Mouse (Mus musculus): ENCODE data around the gene Hspbap1. TPM values are rescaled to one million over a fixed set of nuclear protein-coding genes. Genes with fewer than 3 reads are reported as not detected.
A peak's percentile ranks its signal among the peaks of the same experiment; 100 is the strongest.

Gene Hspbap1
- total and polyA plus RNA-seq, 2 experiments from 2014 or later, result 6.8 to 8.2 TPM

DNA sequence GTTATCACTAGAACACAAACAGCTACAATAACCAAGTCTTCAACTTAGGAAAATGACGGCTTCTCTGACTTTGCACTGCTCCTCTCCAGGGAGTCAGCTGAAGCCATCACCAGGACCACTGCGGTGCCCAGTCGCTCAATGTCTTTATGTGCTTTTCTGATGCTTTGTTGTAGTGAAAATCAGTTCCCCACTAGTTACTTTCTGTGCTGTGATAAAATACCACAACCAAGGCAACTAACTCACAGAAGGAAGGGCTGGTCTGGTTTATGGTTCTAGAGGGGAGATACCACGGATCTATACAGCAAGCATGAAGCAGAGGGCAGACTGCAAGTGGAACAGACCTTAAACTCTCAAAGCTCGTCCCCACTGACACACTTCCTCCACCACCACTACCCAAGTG is 10.8 kb upstream of the Hspbap1 start:
- 90% methylated on average over 5 of the region's 5 CpGs for WGBS
- Histone ChIP-seq H3K27ac (ENCODE audit: low read depth, low read length) (no peak overlapping the region), H3K4me3 (ENCODE audit: low read depth, low read length) (no peak overlapping the region), H3K4me1 (ENCODE audit: insufficient read depth) (no peaks in the 10 kb centered on the region), H3K36me3 (ENCODE audit: insufficient read depth) (no peaks in the 10 kb centered on the region), H3K4me2 (ENCODE audit: low read depth) (no peak overlapping the region), H3K9me3 (ENCODE audit: low read length) (no peaks in the 10 kb centered on the region), H3K27me3 (ENCODE audit: insufficient read depth, low read length) (no peaks in the 10 kb centered on the region), H3K9ac (no peak overlapping the region)
- TF ChIP-seq CTCF (IDR thresholded peaks at IDR 0.05; ENCODE audit: low read depth), result no peak
- no peak for DNase-seq
- no peak for ATAC-seq

- WGBS, result 80% methylated on average over 11 of the region's 11 CpGs
- Histone ChIP-seq H3K4me1 (ENCODE audit: insufficient read depth) (peaks cover 10% of the 10 kb centered on the region; the same call in 1 of the 2 replicates), H3K9ac (no peak overlapping the region), H3K4me2 (ENCODE audit: low read depth) (no peak overlapping the region), H3K27me3 (ENCODE audit: insufficient read depth, low read length) (no peaks in the 10 kb centered on the region), H3K9me3 (ENCODE audit: low read length) (no peaks in the 10 kb centered on the region), H3K27ac (ENCODE audit: low read depth, low read length) (no peak overlapping the region), H3K36me3 (ENCODE audit: insufficient read depth) (no peaks in the 10 kb centered on the region), H3K4me3 (ENCODE audit: low read depth, low read length) (no peak overlapping the region)
- no peak for TF ChIP-seq CTCF (IDR thresholded peaks at IDR 0.05; ENCODE audit: low read depth)
- no peak for DNase-seq
- ATAC-seq, result no peak
These were observed 6.4 kb upstream of the Hspbap1 start for GRCm38 (mm10) chr16:35763590-35764296.

- Histone ChIP-seq H3K27me3 (ENCODE audit: insufficient read depth, low read length) (no peaks in the 10 kb centered on the region), H3K9ac (no peak overlapping the region), H3K36me3 (ENCODE audit: insufficient read depth) (no peaks in the 10 kb centered on the region), H3K4me2 (ENCODE audit: low read depth) (no peak overlapping the region), H3K9me3 (ENCODE audit: low read length) (no peaks in the 10 kb centered on the region), H3K4me3 (ENCODE audit: low read depth, low read length) (no peak overlapping the region), H3K4me1 (ENCODE audit: insufficient read depth) (peaks cover 10% of the 10 kb centered on the region; the same call in 1 of the 2 replicates), H3K27ac (ENCODE audit: low read depth, low read length) (no peak overlapping the region)
- TF ChIP-seq CTCF (IDR thresholded peaks at IDR 0.05; ENCODE audit: low read depth), result no peak
- DNase-seq (no peak), ATAC-seq (no peak)
- 82% methylated on average over 1 of the region's 1 CpGs for WGBS
These were observed 5.2 kb upstream of the Hspbap1 start for GRCm38 (mm10) chr16:35764941-35765340.

DNA sequence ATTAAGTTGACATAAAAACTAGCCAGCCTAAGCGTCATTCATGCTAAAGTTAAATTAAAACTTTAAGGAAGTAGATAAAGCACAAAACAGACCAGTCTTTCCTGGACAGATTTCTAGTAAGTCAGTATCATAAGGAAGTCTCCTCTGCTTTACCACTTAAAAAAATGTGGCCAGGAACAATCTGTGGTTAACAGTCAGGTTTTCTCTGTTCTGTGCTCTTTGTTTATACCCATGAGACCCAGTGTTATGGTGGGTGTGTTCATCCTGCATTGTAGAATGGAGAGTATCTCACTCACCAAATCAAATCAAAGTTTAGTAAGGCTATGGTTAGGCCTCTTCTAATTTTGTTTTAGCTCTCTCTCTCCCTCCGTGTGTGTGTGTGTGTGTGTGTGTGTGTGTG is 4.7 kb upstream of the Hspbap1 start:
- Histone ChIP-seq H3K4me3 (ENCODE audit: low read depth, low read length) (no peak overlapping the region), H3K27ac (ENCODE audit: low read depth, low read length) (no peak overlapping the region), H3K9ac (no peak overlapping the region), H3K27me3 (ENCODE audit: insufficient read depth, low read length) (no peaks in the 10 kb centered on the region), H3K9me3 (ENCODE audit: low read length) (no peaks in the 10 kb centered on the region), H3K36me3 (ENCODE audit: insufficient read depth) (no peaks in the 10 kb centered on the region), H3K4me1 (ENCODE audit: insufficient read depth) (peaks cover 10% of the 10 kb centered on the region; the same call in 1 of the 2 replicates), H3K4me2 (ENCODE audit: low read depth) (no peak overlapping the region)
- no peak for ATAC-seq
- no peak for DNase-seq
- WGBS, result 83% methylated on average over 2 of the region's 2 CpGs
- no peak for TF ChIP-seq CTCF (IDR thresholded peaks at IDR 0.05; ENCODE audit: low read depth)

DNA sequence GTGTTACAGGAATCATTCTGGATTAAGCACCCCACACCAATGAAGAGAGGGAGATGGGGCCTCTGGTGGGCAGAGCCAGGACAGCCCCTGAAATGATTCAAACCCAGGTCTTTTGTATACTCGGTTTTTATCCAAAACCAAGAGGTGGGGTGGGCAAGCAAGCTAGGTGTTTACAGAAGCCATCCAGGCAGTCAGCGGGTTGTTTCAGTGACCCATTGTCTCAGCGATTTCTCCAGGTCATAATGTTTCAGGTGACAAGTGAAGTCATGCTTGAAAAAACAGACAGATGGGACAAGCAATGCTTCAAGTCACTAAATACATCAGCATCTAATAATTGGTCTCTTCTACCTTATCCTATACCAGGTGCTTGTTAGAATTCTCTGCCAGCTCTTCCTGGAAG is 3.8 kb upstream of the Hspbap1 start:
- Histone ChIP-seq H3K4me1 (ENCODE audit: insufficient read depth) (peaks cover 16% of the 10 kb centered on the region), H3K9ac (no peak overlapping the region), H3K4me2 (ENCODE audit: low read depth) (no peak overlapping the region), H3K9me3 (ENCODE audit: low read length) (no peaks in the 10 kb centered on the region), H3K4me3 (ENCODE audit: low read depth, low read length) (no peak overlapping the region), H3K27me3 (ENCODE audit: insufficient read depth, low read length) (no peaks in the 10 kb centered on the region), H3K36me3 (ENCODE audit: insufficient read depth) (no peaks in the 10 kb centered on the region), H3K27ac (ENCODE audit: low read depth, low read length) (no peak overlapping the region)
- 75% methylated on average over 3 of the region's 3 CpGs for WGBS
- no peak for ATAC-seq
- TF ChIP-seq CTCF (IDR thresholded peaks at IDR 0.05; ENCODE audit: low read depth), result no peak
- DNase-seq, result no peak

GRCm38 (mm10) chr16:35768469-35768784 is 1.7 kb upstream of the Hspbap1 start:
- 23% methylated on average over 6 of the region's 6 CpGs for WGBS
- Histone ChIP-seq H3K4me1 (ENCODE audit: insufficient read depth) (peaks cover 19% of the 10 kb centered on the region), H3K9ac (peak overlapping the region; percentile 90), H3K4me3 (ENCODE audit: low read depth, low read length) (peak overlapping the region; percentile 60), H3K27ac (ENCODE audit: low read depth, low read length) (peak overlapping the region; percentile 59), H3K36me3 (ENCODE audit: insufficient read depth) (no peaks in the 10 kb centered on the region), H3K27me3 (ENCODE audit: insufficient read depth, low read length) (no peaks in the 10 kb centered on the region), H3K9me3 (ENCODE audit: low read length) (no peaks in the 10 kb centered on the region), H3K4me2 (ENCODE audit: low read depth) (peak overlapping the region; percentile 62)
- no peak for TF ChIP-seq CTCF (IDR thresholded peaks at IDR 0.05; ENCODE audit: low read depth)
- no peak for DNase-seq
- no peak for ATAC-seq

DNA sequence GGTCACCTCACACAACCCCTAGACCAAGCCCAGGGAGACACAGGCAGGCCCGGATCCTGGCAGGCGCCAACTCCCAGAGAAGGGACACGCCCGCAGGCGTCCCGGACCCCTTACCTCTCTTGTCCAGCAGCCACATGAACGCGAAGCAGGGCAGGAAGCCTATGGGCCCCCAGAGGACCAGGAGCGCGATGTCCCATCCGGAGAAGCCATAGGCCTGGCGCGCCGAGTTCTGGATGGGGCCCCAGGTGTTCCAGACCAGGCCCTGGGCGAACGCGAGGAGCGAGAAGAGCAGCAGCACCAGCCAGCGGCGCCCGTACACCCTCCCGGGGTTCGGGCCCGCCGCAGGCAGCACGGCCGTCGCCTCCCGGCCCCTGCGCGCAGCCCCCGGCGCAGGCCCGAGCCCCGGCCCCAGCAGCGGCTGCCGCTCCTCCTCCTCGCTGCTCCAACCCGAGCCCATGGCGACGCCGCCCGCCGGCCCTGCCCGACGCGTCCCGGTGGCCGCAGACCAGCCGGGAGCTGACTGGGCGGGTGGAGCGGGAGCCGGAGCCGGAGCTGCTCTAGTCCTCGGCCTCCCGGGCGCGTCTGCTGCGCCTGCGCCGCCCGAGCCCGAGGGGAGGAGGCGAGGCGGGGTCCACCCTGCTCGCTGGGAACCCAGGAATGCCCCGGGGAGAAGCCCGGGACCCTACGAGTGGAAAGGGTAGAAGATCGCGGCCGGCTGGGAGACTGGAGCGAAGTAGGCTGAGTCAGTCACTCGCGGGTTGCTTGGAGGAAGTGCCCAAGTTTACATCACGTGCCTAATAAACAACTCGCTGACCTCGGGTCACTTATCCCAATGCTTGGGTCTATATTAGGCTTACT is 1.2 kb upstream of the Hspbap1 start, which contains the start of gene Dirc2:
Gene Dirc2 (minus strand): TSS at position 572 of the 858 bp plus-strand sequence.
- peak within 1 kb of the TSS; percentile 62 for H3K4me2 ChIP-seq (ENCODE audit: low read depth)
- H3K4me3 ChIP-seq (ENCODE audit: low read depth, low read length), result peak within 1 kb of the TSS; percentile 60
- H3K27me3 ChIP-seq (ENCODE audit: insufficient read depth, low read length), result no peaks in the 10 kb centered on the region
- no peak for TF ChIP-seq CTCF (IDR thresholded peaks at IDR 0.05; ENCODE audit: low read depth)
- DNase-seq, result peak; percentile 80
- peak within 1 kb of the TSS; percentile 90 for H3K9ac ChIP-seq
- H3K4me1 ChIP-seq (ENCODE audit: insufficient read depth), result peaks cover 19% of the 10 kb centered on the region
- WGBS, result 2% methylated on average over 78 of the region's 78 CpGs
- H3K36me3 ChIP-seq (ENCODE audit: insufficient read depth), result no peaks in the 10 kb centered on the region
- no peaks in the 10 kb centered on the region for H3K9me3 ChIP-seq (ENCODE audit: low read length)
- peak within 1 kb of the TSS; percentile 78 for H3K27ac ChIP-seq (ENCODE audit: low read depth, low read length)
- peak; percentile 83 for ATAC-seq

Data from forebrain, postnatal 0 days (tissue).